Mouse (Mus musculus) urinary bladder, adult 18-20 months (tissue): ENCODE measurements at regions not wholly inside any gene's neighbourhood (a gene's known extent, or its start where the extent isn't known, plus 50 kb on each side); places are given as distances from the start of the nearest gene placed in this dataset.
A peak's percentile ranks its signal among the peaks of the same experiment; 100 is the strongest.

Source experiments
- DNase-seq, 2 experiments: peaks; one replicate each; pipeline ENCODE4 v3.0.0; 2022; ENCODE audit warnings: low spot score in 2 of 2, mixed read lengths in 2 of 2

GRCm38 (mm10) chr11:24340677-24341076, 262.8 kb downstream of the Bcl11a start:
- no peak for DNase-seq

DNA sequence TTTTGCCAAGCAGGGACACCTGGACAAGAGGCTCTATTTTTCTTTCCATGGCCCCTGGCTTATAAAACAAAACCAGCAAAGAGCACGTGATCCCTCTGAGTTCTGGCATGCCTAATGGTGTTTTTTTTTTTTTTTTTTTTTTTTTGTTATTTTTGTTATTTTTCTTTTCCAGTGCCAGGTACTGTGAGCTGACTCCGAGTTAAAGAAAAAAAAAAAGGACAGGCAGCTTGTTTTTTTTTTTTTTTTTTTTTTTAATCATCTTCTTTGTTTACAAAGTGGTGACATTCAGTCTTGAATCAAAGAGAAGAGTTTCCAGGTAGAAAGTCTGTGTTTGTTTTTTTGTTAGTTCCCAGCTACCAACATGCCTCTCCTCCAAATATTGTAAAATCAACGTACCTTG, 263.8 kb downstream of the Bcl11a start:
- DNase-seq: no peak

DNA sequence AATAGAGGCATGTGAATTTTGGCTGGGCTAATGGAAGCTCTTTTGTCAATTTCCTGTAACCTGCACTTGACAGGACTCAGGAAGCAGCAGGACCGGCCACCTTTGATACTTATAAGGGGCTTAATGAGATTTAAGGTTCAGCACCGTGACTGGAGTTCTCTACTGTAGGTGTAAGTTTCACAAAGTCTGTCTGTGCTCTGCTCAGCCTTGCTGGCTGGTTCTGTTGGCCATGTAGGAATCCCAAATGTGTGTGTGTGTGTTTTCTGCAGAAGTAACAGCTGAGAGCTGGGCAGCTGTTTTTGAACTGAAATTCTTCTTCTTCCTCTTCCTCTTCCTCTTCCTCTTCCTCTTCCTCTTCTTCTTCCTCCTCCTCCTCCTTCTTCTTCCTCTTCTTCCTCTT, 264.3 kb downstream of the Bcl11a start:
- DNase-seq: no peak

GRCm38 (mm10) chr11:24342732-24343131, 264.9 kb downstream of the Bcl11a start:
- DNase-seq: peak in 1 of 2 experiments; percentile 14

GRCm38 (mm10) chr11:24347225-24347624, 269.4 kb downstream of the Bcl11a start:
- no peak for DNase-seq

DNA sequence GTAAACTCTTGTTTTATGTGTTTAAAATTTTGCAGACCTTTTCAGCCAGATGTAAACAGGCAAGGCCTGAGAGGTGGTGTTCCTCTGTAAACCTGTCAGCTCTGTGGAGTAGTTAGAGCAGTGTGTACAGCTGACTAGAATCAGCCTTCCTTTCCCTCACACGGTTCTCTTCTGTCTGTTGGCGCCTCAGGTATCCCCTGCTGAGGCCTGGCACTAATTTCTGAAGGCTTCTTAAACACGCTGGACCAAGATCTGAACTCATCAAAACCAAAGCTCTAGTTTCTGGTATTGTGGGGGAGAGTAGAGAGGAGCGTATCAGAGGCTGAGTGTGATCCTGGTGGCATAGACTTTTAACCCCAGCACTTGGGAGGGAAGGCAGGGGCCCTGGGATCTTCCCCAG, 270.9 kb downstream of the Bcl11a start:
- DNase-seq: no peak

DNA sequence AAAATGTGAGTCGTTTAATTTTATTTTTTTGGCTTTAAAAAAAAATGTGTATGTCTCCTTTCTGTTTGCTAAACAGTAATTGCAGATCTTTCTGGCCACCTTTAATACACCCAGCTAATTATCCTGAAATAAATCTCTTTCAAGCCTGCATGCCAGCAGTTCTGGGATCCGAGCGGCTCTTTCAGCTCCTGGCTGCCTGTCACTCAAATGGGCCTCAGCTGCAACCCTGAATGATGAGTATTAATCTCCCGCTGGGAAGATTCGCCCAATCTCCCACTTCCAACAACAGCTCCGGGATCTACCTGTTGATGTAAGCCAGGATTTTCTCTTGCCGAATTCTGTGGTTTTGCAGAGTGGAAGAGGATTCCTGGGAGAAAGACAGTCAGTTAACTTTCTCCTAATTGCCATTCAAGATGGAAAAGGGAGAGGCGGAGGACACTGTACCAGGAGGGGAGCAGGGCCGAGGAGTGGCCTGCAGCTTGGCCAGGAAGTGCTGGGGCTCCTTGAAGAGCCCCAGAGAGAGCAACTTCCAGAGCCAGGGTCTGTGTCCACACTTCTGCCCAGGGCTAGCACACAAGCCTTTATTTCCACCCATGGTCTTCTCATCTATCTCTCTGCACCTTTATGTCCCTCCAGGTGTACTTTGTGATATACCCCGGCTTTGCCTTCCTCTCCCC, 272.2 kb downstream of the Bcl11a start:
- DNase-seq: no peak

DNA sequence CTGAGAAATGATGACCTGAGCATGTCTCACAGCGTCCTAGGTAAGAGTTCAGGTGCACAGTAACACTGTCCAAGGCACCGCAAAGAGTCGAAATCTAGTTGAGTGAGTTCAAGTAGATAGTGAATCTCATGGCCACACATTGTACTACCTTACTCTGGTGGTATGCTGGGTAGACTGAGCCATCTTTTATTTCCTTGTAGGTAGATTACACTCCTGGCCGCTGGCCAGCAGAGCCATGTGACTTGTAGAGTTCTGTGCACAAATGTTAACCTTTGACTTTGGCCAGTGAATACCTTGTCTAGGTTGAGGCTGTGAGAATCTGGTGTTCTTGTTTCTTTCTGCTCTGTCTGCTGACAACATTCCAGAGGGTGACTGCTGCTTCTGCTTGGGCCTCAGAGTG, 273.0 kb downstream of the Bcl11a start:
- DNase-seq: no peak

- no peak for DNase-seq
These were observed 274.2 kb downstream of the Bcl11a start for GRCm38 (mm10) chr11:24352071-24352470.

GRCm38 (mm10) chr11:24353056-24353455, 275.2 kb downstream of the Bcl11a start:
- no peak for DNase-seq

GRCm38 (mm10) chr11:24357388-24357787, 279.5 kb downstream of the Bcl11a start:
- DNase-seq: no peak

- no peak for DNase-seq
These were observed 281.2 kb downstream of the Bcl11a start for GRCm38 (mm10) chr11:24359086-24359485.

DNA sequence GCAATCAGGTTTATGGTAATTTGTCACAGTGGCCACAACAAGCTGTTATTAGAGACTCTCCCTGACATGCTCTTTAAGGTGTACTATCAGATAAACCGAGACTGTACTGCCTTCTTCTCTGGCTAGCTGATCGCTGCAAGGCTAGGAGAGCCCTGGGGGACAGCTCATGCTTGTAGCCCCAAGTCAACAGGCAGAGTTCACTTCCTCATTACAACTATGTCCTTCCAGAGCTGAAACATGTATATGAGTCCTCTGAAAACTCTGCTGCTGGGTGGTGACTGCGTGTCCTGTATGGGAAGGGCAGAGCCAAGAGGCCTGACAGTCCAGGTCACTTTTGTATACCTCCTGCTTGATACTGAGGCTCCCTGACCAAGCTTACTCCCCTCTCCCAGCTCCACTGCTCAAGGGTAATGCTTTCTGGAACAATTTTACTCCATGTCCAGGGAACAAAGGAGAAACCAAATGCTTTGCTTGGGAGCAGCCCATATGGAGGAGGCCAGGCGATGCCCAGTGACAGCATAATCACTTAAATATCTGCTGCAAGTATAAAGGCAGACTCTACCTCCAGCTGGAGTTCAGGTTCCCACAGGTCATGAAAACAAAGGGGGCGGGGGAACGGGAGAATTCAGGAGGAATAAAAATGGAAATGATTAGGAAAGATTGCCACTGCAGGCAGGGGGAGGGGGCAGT, 284.3 kb downstream of the Bcl11a start:
- DNase-seq: no peak

GRCm38 (mm10) chr11:24362688-24363035, 284.8 kb downstream of the Bcl11a start:
- no peak for DNase-seq

DNA sequence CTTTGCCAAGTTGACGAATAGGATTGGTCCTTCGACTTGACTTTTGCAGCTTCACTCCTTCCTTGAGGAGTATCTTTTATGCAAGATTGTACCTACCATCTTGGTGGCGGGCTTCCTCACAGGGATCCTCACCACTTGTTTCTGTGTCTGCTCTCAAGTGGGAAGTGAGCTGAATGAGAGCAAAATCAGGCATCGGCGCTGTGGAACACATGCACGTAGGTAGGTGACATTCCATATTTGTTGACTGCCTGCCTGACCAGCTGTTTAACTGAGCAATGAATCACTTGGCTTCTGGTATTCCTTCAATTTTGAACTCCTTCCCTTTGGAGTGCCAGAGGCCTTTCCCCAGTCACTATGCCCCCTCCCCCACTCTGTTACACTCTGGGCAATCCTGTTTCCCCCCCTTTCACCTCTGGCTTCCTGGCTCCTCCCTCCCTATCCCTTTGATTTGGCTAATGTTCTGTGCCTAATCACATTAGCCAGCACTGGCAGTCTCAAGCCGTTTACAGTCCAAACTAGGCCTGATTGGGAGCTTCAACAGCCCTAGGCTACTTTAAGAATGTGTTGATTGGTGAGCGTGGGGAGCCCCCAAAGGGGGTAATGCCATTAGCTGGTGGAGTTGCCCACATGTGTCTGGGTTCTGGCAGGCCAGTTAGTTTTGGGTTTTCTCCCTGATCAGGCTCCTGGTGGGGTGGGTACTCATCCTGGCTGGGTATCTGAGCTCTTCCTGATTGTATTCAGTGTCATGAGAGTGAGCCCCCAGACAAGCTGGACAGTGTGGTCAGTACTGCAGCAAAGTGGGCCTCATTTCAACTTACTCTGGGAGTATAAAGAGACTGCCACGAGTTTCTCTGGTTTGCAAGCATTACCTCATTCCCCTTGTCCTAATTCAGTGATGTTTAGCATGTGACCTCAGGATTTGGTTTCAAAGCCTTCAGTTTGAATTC, 285.8 kb downstream of the Bcl11a start:
- DNase-seq: no peak

- no peak for DNase-seq
These were observed 292.5 kb downstream of the Bcl11a start for GRCm38 (mm10) chr11:24370198-24370860.

DNA sequence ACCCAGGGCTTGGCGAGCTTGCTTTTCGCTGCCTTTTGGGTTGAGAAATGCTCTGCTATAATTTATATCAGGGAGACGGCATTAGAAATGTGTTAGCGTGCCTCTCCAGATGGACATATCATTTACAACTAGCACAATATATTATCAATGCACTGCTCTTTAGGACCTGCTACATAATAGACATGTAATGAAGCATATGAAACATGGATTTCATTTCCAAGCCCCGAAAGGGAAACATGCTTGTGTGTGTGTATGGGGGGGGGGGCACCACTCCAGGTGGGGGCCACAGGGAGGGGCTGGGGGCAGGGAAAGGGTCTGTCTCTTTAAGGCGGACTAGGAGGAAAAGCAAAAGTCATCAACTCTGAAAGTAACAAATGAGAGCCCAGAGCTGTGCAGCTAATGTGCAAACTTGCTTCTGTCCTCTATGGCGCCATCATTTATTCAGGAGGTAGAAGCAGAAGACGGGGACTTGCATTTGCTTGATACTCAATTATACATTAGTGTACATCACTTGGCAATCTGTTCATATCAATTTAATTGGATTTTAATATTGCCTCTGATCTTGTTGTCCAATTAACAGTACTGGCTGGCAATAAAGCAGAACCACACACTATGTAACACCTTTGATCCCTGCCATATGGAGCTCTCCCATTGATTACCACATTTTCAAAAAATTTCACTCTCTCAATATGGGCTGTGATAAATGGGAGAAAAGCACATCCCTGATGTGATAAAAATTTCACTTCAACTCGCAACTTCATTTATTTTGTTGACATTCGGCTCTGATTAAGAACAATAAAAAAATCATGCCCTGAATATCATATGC, 293.2 kb downstream of the Bcl11a start:
- no peak for DNase-seq

DNA sequence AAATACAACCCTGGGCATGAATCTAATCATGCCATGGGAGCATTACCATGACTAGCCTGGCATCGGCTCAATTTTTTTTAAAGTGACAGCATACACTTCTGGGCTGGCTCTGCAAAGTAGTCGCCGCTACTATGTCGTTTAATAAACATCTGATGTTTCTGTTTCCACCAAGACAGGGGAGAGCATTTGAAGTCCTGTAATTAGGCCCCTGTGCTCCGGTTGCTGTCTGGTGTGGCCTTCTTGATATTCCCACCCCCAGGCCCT, 293.8 kb downstream of the Bcl11a start:
- no peak for DNase-seq

- peak in 1 of 2 experiments; percentile 26 for DNase-seq
These were observed 294.1 kb downstream of the Bcl11a start for GRCm38 (mm10) chr11:24371963-24372362.

DNA sequence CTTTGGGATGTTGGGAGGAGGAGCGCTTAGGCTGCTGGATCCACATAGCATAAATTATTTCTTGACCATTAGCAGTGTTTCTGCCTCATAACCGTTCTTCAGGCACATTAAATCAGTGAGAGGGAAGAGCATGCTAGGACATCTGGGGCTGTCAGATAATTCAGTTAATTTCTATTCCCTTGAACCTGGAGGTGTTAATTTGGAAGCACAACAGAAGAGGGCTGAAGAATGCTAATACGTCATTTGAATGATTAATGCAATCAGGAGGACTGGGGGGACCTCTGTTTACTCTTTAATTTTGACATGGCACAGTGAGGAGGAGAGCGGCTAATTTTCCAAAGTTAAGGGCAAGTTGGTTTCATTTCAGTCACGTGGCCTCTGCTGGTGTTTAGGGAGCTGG, 294.8 kb downstream of the Bcl11a start:
- DNase-seq: no peak

DNA sequence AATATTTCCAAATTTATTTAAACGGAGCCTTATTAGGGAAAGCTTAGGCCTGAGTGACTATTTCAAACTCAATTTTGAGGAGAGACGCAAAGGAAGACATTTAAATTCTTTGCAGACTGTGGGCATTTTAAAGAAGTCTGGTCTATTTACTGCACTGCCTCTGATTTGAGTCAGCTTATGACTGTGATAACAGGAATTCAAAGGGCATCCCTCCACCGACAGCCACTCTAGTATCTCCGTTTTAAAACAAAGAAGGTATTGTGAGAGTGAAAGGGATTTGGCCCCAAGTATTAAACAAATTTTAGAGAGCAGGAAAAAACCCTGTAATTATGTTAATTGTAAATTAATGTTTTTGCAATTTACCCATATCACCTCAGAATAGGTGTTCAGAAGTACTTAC, 295.4 kb downstream of the Bcl11a start:
- DNase-seq: no peak
